Mouse (Mus musculus) spleen, adult 18-20 months (tissue): ENCODE measurements around the gene Sema3g.

Experiments used
- DNase-seq, 2 experiments: peaks; one replicate each; pipeline ENCODE4 v3.0.0; 2022; ENCODE audit warnings: mixed read lengths in 2 of 2

Gene Sema3g

GRCm38 (mm10) chr14:31233070-31233995, 15.7 kb downstream of the Sema3g start:
- no peak for DNase-seq

- DNase-seq = peak; percentile 34 to 77
Observed at GRCm38 (mm10) chr14:31233996-31234591, 16.4 kb downstream of the Sema3g start.

- no peak for DNase-seq
Observed at GRCm38 (mm10) chr14:31237101-31237882, 19.6 kb downstream of the Sema3g start.

- no peak for DNase-seq
Observed at GRCm38 (mm10) chr14:31240528-31240927, 22.9 kb downstream of the Sema3g start.

- DNase-seq = no peak
Observed at GRCm38 (mm10) chr14:31244777-31245176, 27.1 kb downstream of the Sema3g start.

- no peak for DNase-seq
Observed at GRCm38 (mm10) chr14:31245946-31246345, 28.3 kb downstream of the Sema3g start.

GRCm38 (mm10) chr14:31248396-31248795, 30.7 kb downstream of the Sema3g start:
- DNase-seq = no peak

- no peak for DNase-seq
Observed at GRCm38 (mm10) chr14:31250222-31251083, 32.8 kb downstream of the Sema3g start.

GRCm38 (mm10) chr14:31251084-31251604, 33.5 kb downstream of the Sema3g start, which contains the start of the genes Phf7 and Bap1:
Gene Phf7 (minus strand): TSS chr14:31251317.
Gene Bap1 (plus strand): TSS chr14:31251450.
- DNase-seq = peak; percentile 91 to 97

- no peak for DNase-seq
Observed at GRCm38 (mm10) chr14:31251626-31252025, 34.0 kb downstream of the Sema3g start.

- DNase-seq = no peak
Observed at GRCm38 (mm10) chr14:31252091-31252490, 34.4 kb downstream of the Sema3g start.

- no peak for DNase-seq
Observed at GRCm38 (mm10) chr14:31258476-31259050, 40.9 kb downstream of the Sema3g start.

- DNase-seq = no peak
Observed at GRCm38 (mm10) chr14:31260374-31260773, 42.7 kb downstream of the Sema3g start.

- DNase-seq = no peak
Observed at GRCm38 (mm10) chr14:31260932-31261331, 43.3 kb downstream of the Sema3g start.

GRCm38 (mm10) chr14:31267649-31268048, 50.0 kb downstream of the Sema3g start:
- no peak for DNase-seq

GRCm38 (mm10) chr14:31268301-31269001, 50.8 kb downstream of the Sema3g start:
- no peak for DNase-seq

GRCm38 (mm10) chr14:31269456-31270100, 51.9 kb downstream of the Sema3g start:
- no peak for DNase-seq

- DNase-seq = no peak
Observed at GRCm38 (mm10) chr14:31271121-31271520, 53.5 kb downstream of the Sema3g start.

GRCm38 (mm10) chr14:31272164-31272563, 54.5 kb downstream of the Sema3g start:
- peak; percentile 52 to 81 for DNase-seq
